Mouse (Mus musculus): ENCODE results near the gene Aim2. TPM values are rescaled to one million over a fixed set of nuclear protein-coding genes. Genes with fewer than 3 reads are reported as not detected.

Aim2 gene
- polyA plus RNA-seq, 1 experiment from 2014 or later: 6.4 TPM

- WGBS: 91% methylated on average over 5 of the region's 5 CpGs
- H3K27ac ChIP-seq (replicated peaks): no peak overlapping the region
- no peaks in the 10 kb centered on the region for H3K27me3 ChIP-seq
- H3K4me2 ChIP-seq (replicated peaks): no peak overlapping the region
- no peaks in the 10 kb centered on the region for H3K9me3 ChIP-seq
- no peak overlapping the region for H3K4me3 ChIP-seq
- no peaks in the 10 kb centered on the region for H3K36me3 ChIP-seq
- no peak overlapping the region for H3K9ac ChIP-seq (replicated peaks)
- no peak for ATAC-seq (ENCODE audit: low FRiP score, low read depth)
- H3K4me1 ChIP-seq: no peaks in the 10 kb centered on the region
These were observed 54.1 kb downstream of the Aim2 start for GRCm38 (mm10) chr1:173404696-173405309.

GRCm38 (mm10) chr1:173409066-173409465 lies 58.4 kb downstream of the Aim2 start:
- no peak overlapping the region for H3K9ac ChIP-seq (replicated peaks)
- no peaks in the 10 kb centered on the region for H3K4me1 ChIP-seq
- no peak overlapping the region for H3K4me2 ChIP-seq (replicated peaks)
- no peaks in the 10 kb centered on the region for H3K9me3 ChIP-seq
- ATAC-seq (ENCODE audit: low FRiP score, low read depth): no peak
- H3K4me3 ChIP-seq: no peak overlapping the region
- H3K36me3 ChIP-seq: no peaks in the 10 kb centered on the region
- no peaks in the 10 kb centered on the region for H3K27me3 ChIP-seq
- no peak overlapping the region for H3K27ac ChIP-seq (replicated peaks)

- Histone ChIP-seq H3K4me3 (no peak overlapping the region), H3K4me2 (replicated peaks) (no peak overlapping the region), H3K36me3 (0 out of 2 replicates have a peak, but pooled peaks cover 3% of the 10 kb centered on the region), H3K4me1 (no peaks in the 10 kb centered on the region), H3K9ac (replicated peaks) (no peak overlapping the region), H3K27ac (replicated peaks) (no peak overlapping the region), H3K27me3 (no peaks in the 10 kb centered on the region), H3K9me3 (no peaks in the 10 kb centered on the region)
- ATAC-seq (ENCODE audit: low FRiP score, low read depth): no peak
- WGBS: 87% methylated on average over 4 of the region's 4 CpGs
These were observed 61.2 kb downstream of the Aim2 start for GRCm38 (mm10) chr1:173411863-173412262.

GRCm38 (mm10) chr1:173414631-173415030 lies 64.0 kb downstream of the Aim2 start:
- H3K36me3 ChIP-seq: 0 out of 2 replicates have a peak, but pooled peaks cover 3% of the 10 kb centered on the region
- no peaks in the 10 kb centered on the region for H3K4me1 ChIP-seq
- no peak overlapping the region for H3K4me2 ChIP-seq (replicated peaks)
- no peak for ATAC-seq (ENCODE audit: low FRiP score, low read depth)
- no peak overlapping the region for H3K9ac ChIP-seq (replicated peaks)
- no peaks in the 10 kb centered on the region for H3K9me3 ChIP-seq
- 83% methylated on average over 3 of the region's 3 CpGs for WGBS
- H3K4me3 ChIP-seq: no peak overlapping the region
- no peaks in the 10 kb centered on the region for H3K27me3 ChIP-seq
- no peak overlapping the region for H3K27ac ChIP-seq (replicated peaks)

GRCm38 (mm10) chr1:173418516-173418915 lies 67.8 kb downstream of the Aim2 start:
- H3K36me3 ChIP-seq: 0 out of 2 replicates have a peak, but pooled peaks cover 3% of the 10 kb centered on the region
- WGBS: 85% methylated on average over 3 of the region's 3 CpGs
- no peak overlapping the region for H3K4me2 ChIP-seq (replicated peaks)
- no peak for ATAC-seq (ENCODE audit: low FRiP score, low read depth)
- no peak overlapping the region for H3K4me3 ChIP-seq
- no peaks in the 10 kb centered on the region for H3K4me1 ChIP-seq
- no peaks in the 10 kb centered on the region for H3K9me3 ChIP-seq
- H3K27ac ChIP-seq (replicated peaks): no peak overlapping the region
- H3K9ac ChIP-seq (replicated peaks): no peak overlapping the region
- H3K27me3 ChIP-seq: no peaks in the 10 kb centered on the region

GRCm38 (mm10) chr1:173418936-173419621 lies 68.4 kb downstream of the Aim2 start:
- Histone ChIP-seq H3K4me2 (replicated peaks) (no peak overlapping the region), H3K4me3 (no peak overlapping the region), H3K27me3 (no peaks in the 10 kb centered on the region), H3K9ac (replicated peaks) (no peak overlapping the region), H3K36me3 (0 out of 2 replicates have a peak, but pooled peaks cover 3% of the 10 kb centered on the region), H3K27ac (replicated peaks) (no peak overlapping the region), H3K4me1 (no peaks in the 10 kb centered on the region), H3K9me3 (no peaks in the 10 kb centered on the region)
- 89% methylated on average over 1 of the region's 1 CpGs for WGBS
- ATAC-seq (ENCODE audit: low FRiP score, low read depth): peak; percentile 19; the same call in 1 of the 2 replicates

- no peaks in the 10 kb centered on the region for H3K9me3 ChIP-seq
- WGBS: 90% methylated on average over 6 of the region's 6 CpGs
- H3K4me3 ChIP-seq: no peak overlapping the region
- H3K4me1 ChIP-seq: no peaks in the 10 kb centered on the region
- no peak overlapping the region for H3K27ac ChIP-seq (replicated peaks)
- 0 out of 2 replicates have a peak, but pooled peaks cover 3% of the 10 kb centered on the region for H3K36me3 ChIP-seq
- ATAC-seq (ENCODE audit: low FRiP score, low read depth): no peak
- no peak overlapping the region for H3K9ac ChIP-seq (replicated peaks)
- H3K4me2 ChIP-seq (replicated peaks): no peak overlapping the region
- H3K27me3 ChIP-seq: no peaks in the 10 kb centered on the region
These were observed 69.7 kb downstream of the Aim2 start for GRCm38 (mm10) chr1:173420374-173420773.

- no peaks in the 10 kb centered on the region for H3K27me3 ChIP-seq
- H3K36me3 ChIP-seq: 0 out of 2 replicates have a peak, but pooled peaks cover 4% of the 10 kb centered on the region
- H3K4me1 ChIP-seq: no peaks in the 10 kb centered on the region
- H3K4me3 ChIP-seq: no peak overlapping the region
- no peak overlapping the region for H3K9ac ChIP-seq (replicated peaks)
- H3K27ac ChIP-seq (replicated peaks): no peak overlapping the region
- no peaks in the 10 kb centered on the region for H3K9me3 ChIP-seq
- WGBS: 88% methylated on average over 2 of the region's 2 CpGs
- ATAC-seq (ENCODE audit: low FRiP score, low read depth): no peak
- no peak overlapping the region for H3K4me2 ChIP-seq (replicated peaks)
These were observed 75.7 kb downstream of the Aim2 start for GRCm38 (mm10) chr1:173426345-173426744.

- no peak overlapping the region for H3K4me2 ChIP-seq (replicated peaks)
- H3K4me3 ChIP-seq: no peak overlapping the region
- 82% methylated on average over 8 of the region's 8 CpGs for WGBS
- no peak for ATAC-seq (ENCODE audit: low FRiP score, low read depth)
- H3K4me1 ChIP-seq: no peaks in the 10 kb centered on the region
- no peak overlapping the region for H3K27ac ChIP-seq (replicated peaks)
- H3K27me3 ChIP-seq: no peaks in the 10 kb centered on the region
- H3K9me3 ChIP-seq: no peaks in the 10 kb centered on the region
- 0 out of 2 replicates have a peak, but pooled peaks cover 4% of the 10 kb centered on the region for H3K36me3 ChIP-seq
- H3K9ac ChIP-seq (replicated peaks): no peak overlapping the region
These were observed 76.7 kb downstream of the Aim2 start for GRCm38 (mm10) chr1:173427385-173427784.

GRCm38 (mm10) chr1:173429995-173430699 lies 79.5 kb downstream of the Aim2 start:
- ATAC-seq (ENCODE audit: low FRiP score, low read depth): no peak
- H3K27ac ChIP-seq (replicated peaks): no peak overlapping the region
- H3K9me3 ChIP-seq: no peaks in the 10 kb centered on the region
- H3K36me3 ChIP-seq: 0 out of 2 replicates have a peak, but pooled peaks cover 4% of the 10 kb centered on the region
- H3K4me2 ChIP-seq (replicated peaks): no peak overlapping the region
- no peaks in the 10 kb centered on the region for H3K27me3 ChIP-seq
- WGBS: 91% methylated on average over 5 of the region's 5 CpGs
- no peak overlapping the region for H3K4me3 ChIP-seq
- no peaks in the 10 kb centered on the region for H3K4me1 ChIP-seq
- no peak overlapping the region for H3K9ac ChIP-seq (replicated peaks)

GRCm38 (mm10) chr1:173432411-173432810 lies 81.7 kb downstream of the Aim2 start:
- no peak overlapping the region for H3K27ac ChIP-seq (replicated peaks)
- no peak overlapping the region for H3K4me2 ChIP-seq (replicated peaks)
- no peaks in the 10 kb centered on the region for H3K27me3 ChIP-seq
- H3K9ac ChIP-seq (replicated peaks): no peak overlapping the region
- H3K4me1 ChIP-seq: no peaks in the 10 kb centered on the region
- no peaks in the 10 kb centered on the region for H3K9me3 ChIP-seq
- H3K4me3 ChIP-seq: no peak overlapping the region
- WGBS: 90% methylated on average over 2 of the region's 2 CpGs
- ATAC-seq (ENCODE audit: low FRiP score, low read depth): no peak
- 0 out of 2 replicates have a peak, but pooled peaks cover 4% of the 10 kb centered on the region for H3K36me3 ChIP-seq

Data from midbrain, embryonic 12.5 days (tissue).